Mouse (Mus musculus): ENCODE results near the gene Zzef1. TPM values are rescaled to one million over a fixed set of nuclear protein-coding genes. Genes with fewer than 3 reads are reported as not detected.

Zzef1 gene
- total RNA-seq, 2 experiments from 2014 or later = 10.2 to 12.9 TPM

DNA sequence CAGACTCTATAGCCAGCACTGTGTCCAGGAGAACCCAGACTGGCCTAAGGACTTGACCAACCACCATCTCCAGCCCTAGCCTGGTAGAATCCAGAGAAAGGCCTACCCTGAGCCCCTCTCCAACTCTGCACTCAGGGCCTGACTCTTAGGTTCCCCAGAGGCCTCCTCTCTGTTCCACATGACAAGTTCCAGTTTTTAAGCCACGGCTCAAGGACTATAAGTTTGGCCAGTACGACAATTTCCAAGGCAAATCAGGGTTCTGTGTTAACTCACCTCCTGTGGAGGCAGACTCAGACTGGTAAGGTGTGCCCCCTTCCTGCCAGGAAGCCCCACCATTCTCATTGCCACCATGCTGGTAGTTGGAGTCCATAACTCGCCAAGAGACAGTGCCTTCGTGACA lies 158.2 kb downstream of the Zzef1 start:
- no peak for DNase-seq (ENCODE audit: low spot score)

- no peak for DNase-seq (ENCODE audit: low spot score)
Observed at GRCm38 (mm10) chr11:72955339-72955974, 159.4 kb downstream of the Zzef1 start.

GRCm38 (mm10) chr11:72957318-72957717 lies 161.3 kb downstream of the Zzef1 start:
- DNase-seq (ENCODE audit: low spot score) = no peak

GRCm38 (mm10) chr11:72959924-72960679 lies 164.1 kb downstream of the Zzef1 start:
- DNase-seq (ENCODE audit: low spot score) = no peak

DNA sequence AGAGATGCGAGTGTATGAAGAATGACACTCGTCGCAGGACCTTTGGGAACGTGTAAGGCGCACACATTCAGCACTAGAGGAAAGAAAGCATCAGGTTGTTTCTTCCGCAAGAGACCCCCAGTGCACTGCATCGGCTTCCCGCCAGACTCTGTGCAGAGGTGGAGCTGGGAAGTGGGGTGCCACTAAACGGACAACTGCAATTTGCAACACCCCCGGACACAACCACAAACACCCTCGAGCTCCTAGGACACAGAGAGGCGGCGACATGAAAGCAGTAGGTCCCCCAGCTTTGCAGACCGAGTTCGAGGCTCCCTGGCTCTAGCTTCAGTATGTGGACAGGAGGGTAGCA lies 164.7 kb downstream of the Zzef1 start:
- no peak for DNase-seq (ENCODE audit: low spot score)

- DNase-seq (ENCODE audit: low spot score) = no peak
Observed at GRCm38 (mm10) chr11:72961072-72961980, 165.3 kb downstream of the Zzef1 start, which contains the start of gene Atp2a3. Gene Atp2a3, plus strand, starts transcription at chr11:72961169.

GRCm38 (mm10) chr11:72962378-72962777 lies 166.4 kb downstream of the Zzef1 start:
- DNase-seq (ENCODE audit: low spot score) = no peak

DNA sequence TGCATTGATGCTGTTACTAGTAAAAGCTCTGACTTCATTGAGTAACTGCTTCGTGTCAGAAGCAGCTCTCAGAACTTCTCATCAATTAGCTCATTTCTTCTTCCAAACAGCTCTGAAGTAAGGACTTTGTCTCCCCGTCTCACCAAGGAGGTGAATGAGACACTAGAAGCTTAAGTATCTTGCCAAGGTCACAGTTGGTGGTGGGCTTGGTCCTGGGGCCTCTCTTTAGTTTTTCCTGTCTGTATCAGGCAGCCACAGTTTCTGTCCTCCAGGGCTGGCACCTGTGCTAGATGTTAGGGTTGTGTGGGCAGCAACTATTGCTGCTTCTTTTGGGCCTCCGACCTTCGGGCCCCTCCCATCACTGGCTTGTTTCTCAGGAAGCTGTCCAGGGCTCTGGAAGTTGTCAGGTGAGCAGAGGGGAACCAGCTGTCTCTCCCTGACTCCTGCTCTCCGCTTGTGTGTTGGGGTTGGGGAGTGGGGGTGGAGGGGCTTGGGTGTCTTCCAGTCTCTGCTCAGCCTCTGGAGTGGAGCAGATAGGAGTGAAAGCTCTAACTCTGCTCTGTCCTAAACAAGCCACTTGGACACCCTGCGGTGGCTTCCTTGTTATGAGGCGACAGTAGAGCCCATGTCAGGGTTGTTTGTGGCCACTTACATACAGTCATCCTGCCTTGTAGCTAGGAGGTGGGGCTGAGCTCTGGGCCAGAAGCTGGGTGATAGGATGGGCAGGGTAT lies 167.2 kb downstream of the Zzef1 start:
- no peak for DNase-seq (ENCODE audit: low spot score)

DNA sequence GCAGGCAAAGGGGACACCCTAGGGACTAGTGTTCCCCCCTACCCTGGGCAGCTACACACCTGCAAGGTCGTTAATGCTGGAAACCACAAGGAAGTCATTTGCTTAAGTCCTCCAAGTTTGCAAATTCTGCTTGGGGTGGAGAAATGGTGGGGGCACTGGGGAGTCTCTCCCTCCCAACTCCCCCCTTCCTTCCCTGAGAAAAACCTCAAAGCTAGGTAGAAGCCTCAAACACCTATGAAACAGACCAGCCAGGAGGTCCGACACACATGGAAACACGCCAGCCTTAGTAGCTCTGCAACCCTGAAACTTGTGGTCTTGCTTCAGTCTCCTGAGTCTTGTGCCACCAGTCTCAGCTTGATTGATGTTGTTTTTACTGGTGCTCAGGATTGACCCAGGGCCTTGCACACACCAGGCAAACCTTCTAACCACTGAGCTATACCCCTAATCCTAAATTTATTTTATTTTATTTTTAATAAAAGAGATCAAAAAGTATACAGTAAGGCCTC lies 167.8 kb downstream of the Zzef1 start:
- no peak for DNase-seq (ENCODE audit: low spot score)

DNA sequence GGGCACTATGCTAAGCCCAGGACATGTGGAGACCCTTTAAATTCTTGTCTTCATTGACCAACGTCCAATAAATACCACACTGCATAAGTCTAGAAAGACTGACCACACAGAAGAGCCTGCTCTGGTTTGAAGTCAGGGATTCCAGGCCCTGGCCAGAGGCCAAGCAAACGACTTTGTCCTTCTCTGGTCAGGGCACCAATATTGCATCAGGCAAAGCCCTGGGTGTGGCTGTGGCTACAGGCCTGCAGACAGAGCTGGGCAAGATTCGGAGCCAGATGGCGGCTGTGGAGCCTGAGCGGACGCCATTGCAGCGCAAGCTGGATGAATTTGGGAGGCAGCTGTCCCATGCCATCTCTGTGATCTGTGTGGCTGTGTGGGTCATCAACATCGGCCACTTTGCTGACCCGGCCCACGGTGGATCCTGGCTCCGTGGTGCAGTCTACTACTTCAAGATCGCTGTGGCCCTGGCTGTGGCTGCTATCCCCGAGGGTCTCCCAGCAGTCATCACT lies 179.0 kb downstream of the Zzef1 start:
- no peak for DNase-seq (ENCODE audit: low spot score)

Small RNA genes within 50 kb of the gene (microRNA-seq; reads per million reads assigned to microRNA genes)
- not detected for gene Gm44467

Other genes starting within 250 kb of the Zzef1 start
- gene Spns3, start 245.7 kb upstream of the Zzef1 start, total RNA-seq (2021) = under 1 TPM; 0.19 to 0.39 TPM
- gene Ube2g1, start 188.9 kb upstream of the Zzef1 start, total RNA-seq (2021) = 10 to 100 TPM; 81.3 to 82.5 TPM
- gene Ankfy1, start 106.2 kb upstream of the Zzef1 start, total RNA-seq (2021) = 1 to 10 TPM; 7.0 to 8.3 TPM
- gene Cyb5d2, start 84 bp upstream of the Zzef1 start, total RNA-seq (2021) = 10 to 100 TPM; 22.1 to 25.1 TPM
- gene Atp2a3, start 164.9 kb downstream of the Zzef1 start, total RNA-seq (2021) = 1 to 10 TPM; 4.3 to 6.0 TPM
- under 1 TPM; 0.62 to 0.78 TPM for gene P2rx1, start 202.9 kb downstream of the Zzef1 start, total RNA-seq (2021)
- gene Camkk1, start 222.8 kb downstream of the Zzef1 start, total RNA-seq (2021) = under 1 TPM; 0.55 to 0.64 TPM

All from gastrocnemius, adult 18-20 months (tissue).